Mouse (Mus musculus) frontal cortex, postnatal 10 days (tissue): Measurements from ENCODE around the gene Soat1.
"Not testable (repeated sequence)": the region's sequence is repeated elsewhere in the genome, so short reads cannot be mapped to it uniquely, and the experiment has no call there.

Experiments used
- DNase-seq, 2 experiments: peaks; one replicate each; pipeline ENCODE4 v3.0.0; 2022; ENCODE audit warnings: low spot score in 2 of 2, mixed read lengths in 1 of 2

The Soat1 gene

DNA sequence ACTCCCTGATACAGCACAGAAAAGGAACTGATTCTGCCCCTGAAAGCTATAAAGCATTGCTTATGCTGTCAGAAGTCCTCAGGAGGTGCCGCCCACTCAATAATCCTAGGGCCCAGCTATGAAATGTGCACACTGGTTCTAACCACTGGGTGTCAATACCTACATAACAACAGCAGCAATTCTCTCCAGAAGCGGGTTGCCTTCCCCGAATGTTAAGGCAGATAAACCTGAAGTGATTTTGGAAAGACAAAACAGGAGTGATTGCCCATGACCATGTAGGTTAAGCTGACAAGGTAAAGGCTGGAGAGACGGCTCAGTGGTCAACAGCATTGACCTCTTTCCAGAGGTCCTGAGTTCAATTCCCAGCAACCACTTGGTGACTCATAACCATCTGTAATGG, 48.4 kb downstream of the Soat1 start:
- no peak for DNase-seq

DNA sequence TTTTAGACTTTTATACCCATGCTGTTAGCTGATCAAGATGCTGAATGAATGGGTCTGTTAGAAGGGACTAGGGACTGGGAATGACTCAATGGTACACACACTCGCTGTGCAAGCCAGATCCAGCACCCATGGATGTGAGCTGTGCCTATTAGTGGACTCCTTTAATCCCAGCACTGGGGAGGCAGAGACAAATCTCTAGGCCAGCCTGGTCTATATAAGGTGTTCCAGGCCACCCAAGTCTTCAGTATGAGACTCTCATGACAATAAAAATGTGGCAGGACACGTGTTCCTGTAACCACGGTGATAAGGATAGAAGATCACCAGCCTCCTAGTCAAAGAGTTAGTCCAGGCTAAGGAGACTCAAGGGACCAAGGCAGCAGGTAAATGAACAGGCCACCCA, 50.1 kb downstream of the Soat1 start:
- no peak for DNase-seq

DNA sequence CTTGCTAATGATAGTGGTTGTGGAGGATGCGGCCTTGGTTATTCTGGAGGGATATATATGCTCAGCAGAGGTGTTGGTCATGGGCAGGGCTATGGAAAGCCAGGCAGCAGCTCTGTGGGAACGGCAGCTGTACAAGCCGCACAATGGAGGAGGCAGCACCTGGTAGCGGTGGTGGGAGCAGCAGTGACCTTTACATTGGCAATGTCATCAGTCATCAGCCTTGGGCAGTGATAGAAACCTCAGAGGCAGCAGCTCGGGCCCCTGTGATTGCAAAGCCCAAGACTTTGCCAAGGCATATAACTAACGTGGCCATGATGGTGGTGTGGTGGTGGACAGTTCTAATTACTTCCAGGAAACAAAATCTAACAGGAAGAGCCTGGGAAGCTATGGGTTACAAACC, 50.6 kb downstream of the Soat1 start:
- DNase-seq: no peak

DNA sequence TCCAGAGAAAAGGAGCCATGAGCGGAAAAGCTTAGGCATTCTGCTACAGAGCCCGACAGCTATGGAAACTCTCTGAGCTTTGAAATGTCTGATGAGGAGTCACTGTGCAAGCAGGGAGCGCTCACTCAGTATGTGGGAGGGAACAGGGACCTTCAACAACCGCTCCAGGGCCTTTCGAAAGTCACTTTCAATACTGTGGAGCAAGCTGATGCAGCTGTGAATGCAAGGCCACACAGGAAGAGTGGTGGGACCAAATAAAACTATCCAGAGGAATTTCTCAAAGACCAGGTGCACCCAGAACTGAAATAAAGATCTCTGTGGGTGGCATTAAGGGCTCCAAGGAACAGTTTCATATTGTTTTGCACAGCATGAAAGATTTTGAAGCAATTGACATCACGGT, 51.3 kb downstream of the Soat1 start:
- no peak for DNase-seq

DNA sequence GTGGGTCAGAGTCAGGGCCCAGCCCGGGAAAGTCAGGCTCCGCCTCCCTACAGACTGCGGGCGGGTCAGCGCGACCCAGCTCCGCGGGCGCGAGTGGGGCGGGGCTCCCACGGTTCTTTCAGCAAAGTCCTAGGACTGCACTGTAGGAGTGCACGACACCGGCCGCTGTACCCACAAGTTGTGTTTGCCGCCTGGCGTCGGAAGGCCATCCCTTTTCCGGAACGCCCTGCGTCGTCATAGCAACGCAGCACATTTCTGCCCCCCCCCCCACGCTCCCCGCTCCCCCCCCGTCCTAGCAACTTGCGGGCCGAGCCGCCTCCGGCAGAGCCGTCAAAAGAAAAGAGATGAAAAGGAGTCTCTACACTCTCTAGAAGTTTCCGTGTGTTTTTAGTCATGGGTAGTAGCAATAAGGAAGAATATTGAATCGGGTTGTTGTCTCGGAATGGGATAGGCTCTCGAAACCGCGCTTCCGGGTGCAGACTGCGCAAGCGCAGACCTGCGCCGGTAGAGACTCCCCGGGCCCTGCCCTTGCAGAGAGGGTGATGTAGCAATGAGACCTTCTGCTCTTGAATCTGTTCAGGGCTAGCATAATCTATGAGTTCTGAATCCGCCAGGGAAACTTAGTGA, 53.3 kb downstream of the Soat1 start, which contains the start of gene Axdnd1:
Axdnd1 (minus strand) TSS at position 489 of the 627 bp plus-strand sequence.
- peak; percentile 76 to 78 for DNase-seq

DNA sequence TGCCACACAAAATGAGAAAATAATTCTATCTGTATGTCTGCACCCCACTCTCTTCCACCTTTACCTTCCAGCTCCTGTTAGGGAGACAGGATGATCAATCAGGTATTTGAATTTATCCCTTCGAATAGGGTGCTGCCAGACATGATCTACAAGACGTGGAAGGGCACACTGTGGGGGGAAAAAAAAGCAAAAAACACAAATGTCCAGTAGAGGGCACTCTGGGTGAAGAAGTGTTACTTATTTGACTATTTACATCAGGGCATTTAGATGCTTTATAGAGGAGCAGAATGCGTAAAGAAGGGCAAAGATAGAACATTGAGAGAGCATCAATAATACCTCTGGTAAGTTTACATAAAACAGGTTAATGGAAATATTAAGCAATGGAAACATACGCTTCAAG, 56.0 kb downstream of the Soat1 start:
- no peak for DNase-seq

DNA sequence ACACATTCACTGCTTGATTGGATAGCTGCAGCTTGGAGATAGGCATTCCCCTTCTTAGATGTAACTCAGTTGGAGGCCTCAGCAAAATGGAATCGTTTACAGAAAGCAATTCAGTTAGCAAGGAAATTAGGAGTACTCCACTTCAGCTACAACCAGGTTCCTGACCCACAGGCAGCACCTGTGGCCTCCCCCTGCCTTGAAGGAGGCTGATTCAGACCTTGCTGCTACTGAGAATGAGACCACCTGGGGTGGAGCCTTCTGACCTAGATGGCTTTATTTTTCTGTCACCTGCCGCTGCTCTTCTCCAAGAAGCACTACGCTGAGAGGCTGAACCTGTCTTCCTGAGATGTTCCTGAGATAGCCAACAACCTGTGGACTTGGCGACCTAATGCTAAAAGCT, 65.6 kb downstream of the Soat1 start:
- no peak for DNase-seq

DNA sequence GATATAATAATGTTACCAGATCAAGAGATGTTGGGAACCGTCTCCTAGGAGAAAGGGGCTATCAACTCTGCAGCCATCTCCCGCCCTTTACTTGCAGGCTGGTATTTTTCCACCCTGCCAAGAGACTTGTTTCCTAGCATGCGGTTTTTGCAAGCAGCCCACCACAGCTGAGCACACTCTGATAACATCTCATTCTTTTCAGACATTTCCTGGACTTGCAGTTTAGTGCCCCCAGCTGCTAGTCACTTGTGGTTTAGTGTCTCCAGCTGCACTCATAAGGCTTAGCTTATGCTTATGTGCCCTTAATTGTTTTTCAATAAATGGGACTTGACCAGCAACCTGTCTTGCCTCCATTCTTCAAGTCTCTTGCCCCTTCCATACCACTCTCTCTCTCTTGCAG, 66.1 kb downstream of the Soat1 start:
- no peak for DNase-seq

DNA sequence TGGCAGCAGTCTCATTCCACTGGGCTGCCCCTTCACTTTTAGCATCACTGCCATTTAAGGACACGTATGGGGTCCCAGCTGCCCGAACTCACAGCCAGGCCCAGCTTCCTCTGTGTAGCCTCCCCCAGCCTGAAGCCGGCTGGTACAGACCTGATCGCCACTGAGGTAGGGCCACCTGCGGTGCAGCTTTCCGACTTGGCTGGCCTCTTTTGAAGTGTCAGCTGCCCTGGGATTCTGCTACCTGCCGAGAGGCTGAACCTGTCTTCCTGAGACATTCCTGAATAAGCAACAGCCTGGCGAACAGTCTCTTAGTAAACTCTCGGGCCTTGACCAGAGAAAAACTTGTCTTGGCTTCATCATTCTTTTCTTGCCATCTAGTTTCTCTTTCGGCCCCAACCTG, 70.9 kb downstream of the Soat1 start:
- DNase-seq: no peak

DNA sequence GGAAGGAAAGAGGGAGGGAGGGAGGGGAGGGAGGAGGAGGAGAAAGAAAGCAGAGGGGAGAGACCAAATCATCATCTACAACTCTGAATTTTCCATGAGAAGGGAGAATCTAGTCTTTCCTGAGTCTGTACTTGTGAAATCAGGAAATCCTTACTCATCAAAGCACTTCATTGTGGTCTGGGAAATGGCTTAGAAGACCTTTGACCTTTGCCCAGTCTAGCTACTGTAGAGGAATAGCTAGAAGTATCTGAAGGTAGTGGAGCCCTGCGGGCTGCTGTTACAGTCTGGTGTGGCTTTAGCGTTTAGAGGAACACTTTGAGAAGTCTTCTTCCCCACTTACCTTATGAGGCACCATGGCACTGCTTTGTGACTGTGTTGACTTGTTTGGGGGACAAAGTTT, 71.6 kb downstream of the Soat1 start:
- DNase-seq: no peak

DNA sequence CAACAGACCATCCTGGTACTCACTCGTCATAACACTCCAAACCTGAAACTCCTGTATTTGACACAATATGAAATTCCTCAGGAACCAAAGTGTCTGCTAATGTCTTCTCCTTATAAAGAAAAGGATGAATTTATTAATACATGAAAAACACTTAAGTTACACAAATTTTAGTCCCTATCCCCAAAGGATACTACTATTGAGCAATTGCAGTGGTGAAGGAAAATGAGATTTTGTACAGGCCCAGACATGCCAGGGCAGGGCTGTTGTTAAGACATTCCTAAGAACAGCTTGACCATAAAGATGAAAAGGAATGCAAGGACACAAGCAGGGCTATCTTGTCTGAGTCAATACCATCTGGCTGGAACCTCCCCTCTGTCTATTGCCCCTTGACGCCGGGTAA, 74.0 kb downstream of the Soat1 start:
- DNase-seq: not testable (repeated sequence)

DNA sequence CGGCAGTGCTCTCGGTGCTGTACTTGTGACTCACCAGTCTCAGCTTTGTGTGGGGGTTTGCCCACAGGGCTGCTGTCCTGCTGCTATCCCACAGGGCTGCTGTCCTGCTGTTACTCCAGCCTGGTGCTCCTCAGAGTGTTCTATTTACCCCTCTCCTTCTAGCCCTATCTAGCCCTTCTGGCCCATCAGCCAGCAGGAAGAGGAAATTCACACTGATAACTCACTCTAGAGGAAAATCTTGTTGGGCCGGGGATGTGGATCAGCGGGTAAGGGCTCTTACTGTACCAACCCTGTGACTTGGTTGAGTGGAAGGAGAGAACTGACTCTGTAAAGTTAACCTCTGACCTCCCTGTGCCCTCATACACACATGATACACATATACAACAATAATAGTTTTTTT, 81.0 kb downstream of the Soat1 start:
- no peak for DNase-seq

DNA sequence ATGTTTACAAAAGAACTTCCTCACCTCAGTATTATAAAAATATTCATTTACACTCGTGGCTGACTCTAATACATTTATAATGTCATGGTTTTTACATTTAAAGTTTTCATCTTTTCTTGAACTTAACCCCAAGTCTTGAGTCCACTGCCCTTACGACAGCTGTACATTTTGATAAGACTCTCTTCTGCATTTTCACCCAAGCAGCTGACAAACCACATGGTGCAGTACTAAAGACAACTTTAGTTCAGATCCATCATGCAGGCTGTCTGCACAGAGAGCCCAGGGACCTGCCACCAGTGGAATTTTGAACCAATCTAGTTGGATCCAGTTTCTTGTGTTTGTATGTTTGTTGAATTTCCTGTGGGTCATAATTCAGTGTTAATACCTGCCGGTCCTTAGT, 87.3 kb downstream of the Soat1 start:
- DNase-seq: no peak

DNA sequence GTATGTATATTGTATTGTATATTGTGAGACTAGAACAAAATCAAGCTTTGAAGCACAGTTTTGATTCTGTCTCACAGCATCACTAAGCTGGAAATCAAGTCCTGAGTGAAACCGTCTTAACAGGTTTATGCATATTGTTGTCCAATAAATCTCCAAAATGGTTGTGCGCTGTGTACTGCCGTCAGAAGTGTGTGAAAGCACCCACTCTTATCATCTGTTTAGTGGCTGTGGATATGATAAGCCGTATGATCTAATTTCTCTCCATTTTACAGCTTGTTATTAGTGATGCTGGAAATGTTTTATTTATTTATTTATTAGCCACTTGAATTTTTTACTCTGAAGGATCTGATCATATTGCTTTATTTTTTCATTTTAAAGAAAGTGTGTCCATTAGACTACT, 87.9 kb downstream of the Soat1 start:
- no peak for DNase-seq

DNA sequence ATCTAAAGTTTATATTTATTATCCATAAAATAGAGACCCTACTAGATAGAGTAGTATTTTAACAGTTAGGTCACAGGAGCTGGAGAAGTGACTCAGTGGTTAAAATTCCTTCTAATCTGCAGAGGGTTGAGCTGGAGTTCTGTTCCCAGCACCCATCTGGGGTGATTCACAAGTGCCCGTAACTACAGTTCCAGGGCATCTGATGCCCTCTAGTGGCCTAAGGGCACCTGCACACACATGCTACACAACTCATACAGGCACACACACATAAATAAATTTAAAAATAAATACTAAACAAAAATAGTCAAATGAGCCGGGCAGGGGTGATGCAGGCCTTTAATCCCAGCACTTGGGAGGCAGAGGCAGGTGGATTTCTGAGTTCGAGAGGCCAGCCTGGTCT, 92.9 kb downstream of the Soat1 start:
- DNase-seq: no peak
